In genomic region chr7:140855860-140856784, GRCm38 (mm10) we compare ENCODE assay signal across 8 mouse cellular contexts. TPM values are rescaled to one million over a fixed set of nuclear protein-coding genes. Genes with fewer than 3 reads are reported as not detected.
DNase-seq lines count a peak whose midpoint lies in the region; ATAC-seq lines count a peak whose summit lies in the region.

TSS of gene Gm45785 (minus strand) at chr7:140856331.

- ATAC-seq in activated CD4-positive, CD25-positive, alpha-beta regulatory T cell, adult 4 months = peak; percentile 57
- ATAC-seq in megakaryocyte progenitor cell, adult 5-6 weeks (replicated peaks; ENCODE audit: poor library complexity) = peak; percentile 54

- DNase-seq in embryo, embryonic 10 days (ENCODE audit: low spot score) = peak; percentile 91
- peak; percentile 71 for DNase-seq in gastrocnemius, postnatal 10 days
- DNase-seq in induced T-regulatory cell, adult 2 months (ENCODE audit: low read depth) = peak; percentile 92
- peak; percentile 83 to 91 for DNase-seq in left cerebral cortex, adult 9 months (ENCODE audit: low spot score in 2 of 2)
- peak; percentile 76 for DNase-seq in right cerebral cortex, postnatal 14 days
- peak; percentile 79 to 88 for DNase-seq in urinary bladder, postnatal 36 days (ENCODE audit: low spot score in 2 of 2)

RNA-seq across cellular contexts. Expression of gene Gm45785, which starts in this region (rescaled TPM):
- not detected for polyA plus RNA-seq in activated CD4-positive, CD25-positive, alpha-beta regulatory T cell, adult 4 months (2017; shearing (Covaris generic))
- not detected for total RNA-seq in gastrocnemius, postnatal 10 days (2021)
- total RNA-seq in megakaryocyte progenitor cell, adult 5-6 weeks (2015) = 0.35 TPM in 1 of 2 replicates, not detected in the other
- not detected in 2 replicates for total RNA-seq in megakaryocyte progenitor cell, adult 5-6 weeks (2017)

Comparison
In these comparisons a context has a peak if more than half of its experiments do, and no peak if none do; other contexts are left out.
1. Peak in every context shown above with its lines: DNase-seq and ATAC-seq.
2. Peak in ATAC-seq in activated CD4-positive, CD25-positive, alpha-beta regulatory T cell, adult 4 months; RNA of the gene not detected or under 1 TPM.
3. Peak in DNase-seq in gastrocnemius, postnatal 10 days; RNA of the gene not detected or under 1 TPM.
4. Peak in ATAC-seq in megakaryocyte progenitor cell, adult 5-6 weeks; RNA of the gene not detected or under 1 TPM.